Mouse (Mus musculus): ENCODE data around the gene Gm20481.
"Not testable (repeated sequence)": the region's sequence is repeated elsewhere in the genome, so short reads cannot be mapped to it uniquely, and the experiment has no call there.

Gm20481 gene

GRCm38 (mm10) chr17:34951636-34952377 is 17.9 kb upstream of the Gm20481 start:
- no peak for DNase-seq (ENCODE audit: low spot score)

- peak; percentile 90 for DNase-seq (ENCODE audit: low spot score)
Measured at GRCm38 (mm10) chr17:34952378-34953040, 17.2 kb upstream of the Gm20481 start.

- no peak for DNase-seq (ENCODE audit: low spot score)
Measured at GRCm38 (mm10) chr17:34953258-34953657, 16.5 kb upstream of the Gm20481 start.

GRCm38 (mm10) chr17:34953904-34954303 is 15.8 kb upstream of the Gm20481 start:
- DNase-seq (ENCODE audit: low spot score): no peak

- no peak for DNase-seq (ENCODE audit: low spot score)
Measured at GRCm38 (mm10) chr17:34954831-34955230, 14.9 kb upstream of the Gm20481 start.

GRCm38 (mm10) chr17:34955884-34956283 is 13.8 kb upstream of the Gm20481 start:
- peak; percentile 49 for DNase-seq (ENCODE audit: low spot score)

GRCm38 (mm10) chr17:34956340-34956739 is 13.4 kb upstream of the Gm20481 start:
- peak; percentile 60 for DNase-seq (ENCODE audit: low spot score)

GRCm38 (mm10) chr17:34957291-34957690 is 12.4 kb upstream of the Gm20481 start:
- not testable (repeated sequence) for DNase-seq (ENCODE audit: low spot score)

GRCm38 (mm10) chr17:34957966-34958365 is 11.7 kb upstream of the Gm20481 start:
- DNase-seq (ENCODE audit: low spot score): not testable (repeated sequence)

- not testable (repeated sequence) for DNase-seq (ENCODE audit: low spot score)
Measured at GRCm38 (mm10) chr17:34958734-34959129, 11.0 kb upstream of the Gm20481 start.

- peak; percentile 92 for DNase-seq (ENCODE audit: low spot score)
Measured at GRCm38 (mm10) chr17:34959130-34959778, 10.5 kb upstream of the Gm20481 start, which contains the start of gene Hspa1b. Gene Hspa1b, minus strand, starts transcription at chr17:34959238.

- DNase-seq (ENCODE audit: low spot score): peak; percentile 73
Measured at GRCm38 (mm10) chr17:34959881-34960515, 9.7 kb upstream of the Gm20481 start.

GRCm38 (mm10) chr17:34960702-34961493 is 8.8 kb upstream of the Gm20481 start:
- DNase-seq (ENCODE audit: low spot score): no peak

GRCm38 (mm10) chr17:34962125-34962524 is 7.6 kb upstream of the Gm20481 start:
- DNase-seq (ENCODE audit: low spot score): no peak

GRCm38 (mm10) chr17:34962841-34963240 is 6.9 kb upstream of the Gm20481 start:
- no peak for DNase-seq (ENCODE audit: low spot score)

- DNase-seq (ENCODE audit: low spot score): peak; percentile 99
Measured at GRCm38 (mm10) chr17:34964640-34965049, 5.1 kb upstream of the Gm20481 start.

- DNase-seq (ENCODE audit: low spot score): no peak
Measured at GRCm38 (mm10) chr17:34965627-34966026, 4.1 kb upstream of the Gm20481 start.

GRCm38 (mm10) chr17:34970850-34971249 is 1.1 kb downstream of the Gm20481 start:
- DNase-seq (ENCODE audit: low spot score): not testable (repeated sequence)

GRCm38 (mm10) chr17:34971694-34972068 is 2.0 kb downstream of the Gm20481 start:
- DNase-seq (ENCODE audit: low spot score): not testable (repeated sequence)

GRCm38 (mm10) chr17:34972069-34972749 is 2.5 kb downstream of the Gm20481 start, which contains the start of the genes Hspa1a and Hspa1l:
Gene Hspa1a, minus strand, starts transcription at chr17:34972156.
Gene Hspa1l, plus strand, starts transcription at chr17:34972703.
- not testable (repeated sequence) for DNase-seq (ENCODE audit: low spot score)
